Mouse (Mus musculus) forelimb bud, embryonic 11.5 days (tissue): ENCODE data around the gene Cyp2c29.
"Not testable (repeated sequence)": the region's sequence is repeated elsewhere in the genome, so short reads cannot be mapped to it uniquely, and the experiment has no call there.

ENCODE experiments used
- DNase-seq: peaks from one replicate; pipeline ENCODE4 v3.0.0-alpha.2; 2012; ENCODE audit warnings: low read depth, low spot score

Cyp2c29 gene

GRCm38 (mm10) chr19:39269105-39269504 lies at the start of gene Cyp2c29:
Gene Cyp2c29, plus strand, starts transcription at chr19:39269405.
- DNase-seq: not testable (repeated sequence)

GRCm38 (mm10) chr19:39267036-39267435 lies 2.2 kb upstream of the Cyp2c29 start:
- DNase-seq: not testable (repeated sequence)

- no peak for DNase-seq
Measured at GRCm38 (mm10) chr19:39282801-39283200, 13.6 kb downstream of the Cyp2c29 start.

GRCm38 (mm10) chr19:39285637-39286036 lies 16.4 kb downstream of the Cyp2c29 start:
- no peak for DNase-seq

GRCm38 (mm10) chr19:39286825-39287224 lies 17.6 kb downstream of the Cyp2c29 start:
- DNase-seq: no peak

- DNase-seq: no peak
Measured at GRCm38 (mm10) chr19:39288978-39289377, 19.8 kb downstream of the Cyp2c29 start.
